Mouse (Mus musculus) CD4-positive, CD25-positive, alpha-beta regulatory T cell (primary cell): ENCODE results near the gene Hist1h4h. TPM values are rescaled to one million over a fixed set of nuclear protein-coding genes. Genes with fewer than 3 reads are reported as not detected.

ENCODE experiments used
- polyA plus RNA-seq: library from polyadenylated mRNA; unstranded; fragments of 100-300 nt; shearing (Covaris generic); gene quantifications from one replicate; pipeline ENCODE4 v1.2.1, GENCODE M21; 2017

Hist1h4h gene
- 5.1 TPM for polyA plus RNA-seq

DNA sequence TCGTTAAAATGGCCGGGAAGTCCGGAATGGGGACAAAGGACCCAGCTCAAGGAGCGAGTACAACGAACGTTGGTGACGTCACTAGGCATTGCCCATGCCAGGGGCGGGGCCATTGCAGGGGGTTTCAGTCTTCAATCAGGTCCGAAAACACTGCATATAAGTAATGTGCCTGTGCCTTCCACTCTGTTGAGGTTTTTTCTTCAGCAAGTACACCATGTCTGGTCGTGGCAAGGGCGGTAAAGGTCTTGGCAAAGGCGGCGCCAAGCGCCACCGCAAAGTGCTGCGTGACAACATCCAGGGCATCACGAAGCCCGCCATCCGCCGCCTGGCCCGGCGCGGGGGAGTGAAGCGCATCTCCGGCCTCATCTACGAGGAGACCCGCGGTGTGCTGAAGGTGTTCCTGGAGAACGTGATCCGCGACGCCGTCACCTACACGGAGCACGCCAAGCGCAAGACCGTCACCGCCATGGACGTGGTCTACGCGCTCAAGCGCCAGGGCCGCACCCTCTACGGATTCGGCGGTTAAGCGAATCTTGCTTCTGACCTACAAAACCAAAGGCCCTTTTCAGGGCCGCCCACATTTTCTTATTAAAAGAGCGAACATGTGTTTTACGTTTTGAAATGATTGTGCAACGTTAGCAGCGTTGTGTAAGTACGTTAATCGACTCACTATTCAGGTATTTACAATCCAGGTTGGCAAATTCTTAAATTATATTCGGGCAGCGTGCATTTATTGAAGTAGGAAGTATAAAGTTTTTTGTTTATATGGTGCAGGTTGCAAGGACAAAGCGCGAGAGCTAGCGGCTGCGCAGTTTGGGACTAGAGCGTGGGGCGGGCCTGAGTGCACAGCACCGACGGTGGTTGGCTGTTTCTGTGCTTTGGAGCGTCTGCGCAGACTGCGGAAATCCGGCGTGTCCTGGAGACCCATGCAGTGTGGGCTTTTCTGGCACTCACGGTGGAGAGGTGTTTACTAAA, at the start of gene Hist1h4h:
Gene Hist1h4h, plus strand, starts transcription at position 150 of the 975 bp plus-strand sequence.

DNA sequence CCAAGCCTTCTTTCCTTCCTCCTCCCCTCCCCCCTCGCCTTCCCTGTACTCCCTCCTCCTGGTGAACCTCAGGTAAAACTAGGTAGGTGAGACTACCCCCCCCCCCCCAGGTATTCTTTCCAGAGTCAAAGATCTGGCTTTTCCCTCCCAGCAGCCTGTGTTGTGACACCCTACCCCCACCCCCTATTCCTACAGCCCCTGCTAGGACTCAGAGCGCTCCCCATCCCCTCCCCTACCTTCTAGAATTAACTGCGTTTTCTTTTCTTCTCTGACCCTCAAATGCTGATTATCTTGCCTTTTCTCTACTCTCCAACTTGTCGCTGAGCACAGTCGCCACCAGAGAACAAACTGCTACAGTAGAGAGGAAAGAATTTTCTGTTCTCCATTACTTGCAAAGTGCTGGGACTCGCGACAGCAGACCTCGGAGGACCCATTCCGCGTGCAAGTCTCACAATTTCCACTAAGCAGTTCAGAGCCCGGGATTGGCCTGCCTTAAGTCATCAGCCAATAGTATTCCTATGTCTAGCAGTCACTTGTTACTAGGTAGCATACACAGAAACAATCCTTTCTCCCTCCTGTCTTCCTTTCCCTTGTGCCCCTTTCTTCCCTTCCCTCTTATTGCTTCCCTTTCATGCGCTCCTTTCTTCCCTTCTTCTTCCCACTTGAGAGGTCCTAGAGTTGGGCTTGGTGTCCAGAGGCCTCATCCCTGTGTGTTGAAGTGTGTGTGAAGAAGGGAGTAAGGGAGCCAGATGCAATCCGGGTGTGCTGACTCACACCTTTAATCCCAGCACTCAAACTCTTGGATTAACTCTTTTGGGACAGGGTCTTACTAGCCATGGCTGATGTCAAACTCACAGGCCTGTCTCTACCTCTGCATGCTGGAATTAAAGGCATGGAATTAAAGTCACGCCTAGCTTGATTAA, 42.2 kb upstream of the Hist1h4h start, which contains the start of gene Btn2a2:
Gene Btn2a2, minus strand, starts transcription at position 458 of the 923 bp plus-strand sequence.

DNA sequence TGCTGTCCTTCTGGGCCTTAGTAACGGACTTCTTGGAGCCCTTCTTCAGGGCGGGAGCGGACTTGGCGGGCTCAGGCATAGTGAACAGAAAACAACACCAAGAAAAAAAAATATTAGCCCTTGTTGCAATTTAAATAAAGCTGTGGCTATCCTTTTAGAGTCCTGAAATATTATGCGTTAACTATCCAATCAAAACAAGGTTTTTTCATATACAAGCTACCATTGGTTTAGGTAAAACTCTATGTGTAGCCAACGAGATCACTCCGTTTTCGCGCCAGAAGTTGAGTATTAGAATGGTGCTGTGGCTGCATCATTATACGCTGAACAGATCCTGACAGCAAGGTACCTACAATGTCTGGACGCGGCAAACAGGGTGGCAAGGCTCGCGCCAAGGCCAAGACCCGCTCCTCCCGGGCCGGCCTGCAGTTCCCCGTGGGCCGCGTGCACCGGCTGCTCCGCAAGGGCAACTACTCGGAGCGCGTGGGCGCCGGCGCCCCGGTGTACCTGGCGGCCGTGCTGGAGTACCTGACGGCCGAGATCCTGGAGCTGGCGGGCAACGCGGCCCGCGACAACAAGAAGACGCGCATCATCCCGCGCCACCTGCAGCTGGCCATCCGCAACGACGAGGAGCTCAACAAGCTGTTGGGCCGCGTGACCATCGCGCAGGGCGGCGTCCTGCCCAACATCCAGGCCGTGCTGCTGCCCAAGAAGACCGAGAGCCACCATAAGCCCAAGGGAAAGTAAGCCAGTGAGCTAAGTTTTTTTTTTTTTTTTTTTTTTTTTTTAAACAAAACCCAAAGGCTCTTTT, 2.9 kb downstream of the Hist1h4h start, which contains the start of gene Hist1h2af:
Gene Hist1h2af, plus strand, starts transcription at position 347 of the 808 bp plus-strand sequence.

GRCm38 (mm10) chr13:23535137-23536075, 4.6 kb downstream of the Hist1h4h start, which contains the start of gene Hist1h3g:
Hist1h3g (plus strand) TSS chr13:23535422.

DNA sequence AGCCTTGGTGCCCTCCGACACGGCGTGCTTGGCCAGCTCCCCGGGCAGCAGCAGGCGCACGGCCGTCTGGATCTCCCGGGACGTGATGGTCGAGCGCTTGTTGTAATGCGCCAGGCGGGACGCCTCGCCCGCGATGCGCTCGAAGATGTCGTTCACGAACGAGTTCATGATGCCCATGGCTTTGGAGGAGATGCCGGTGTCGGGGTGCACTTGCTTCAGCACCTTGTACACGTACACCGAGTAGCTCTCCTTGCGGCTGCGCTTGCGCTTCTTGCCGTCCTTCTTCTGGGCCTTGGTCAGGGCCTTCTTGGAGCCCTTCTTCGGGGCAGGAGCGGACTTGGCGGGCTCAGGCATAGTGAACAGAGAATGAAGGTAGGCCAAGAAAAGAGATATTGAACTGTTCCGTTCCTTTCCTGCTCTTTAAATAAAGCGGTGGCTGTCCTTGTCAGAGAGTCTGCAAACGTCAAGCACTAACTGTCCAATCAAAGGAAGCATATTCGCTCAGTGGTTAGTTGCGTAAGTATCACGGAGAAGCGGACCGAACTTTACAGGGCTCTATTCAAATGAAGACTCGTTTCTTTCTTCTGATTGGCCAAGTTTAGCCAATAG, 12.3 kb downstream of the Hist1h4h start, which contains the start of gene Hist1h2bh:
Gene Hist1h2bh, minus strand, starts transcription at position 394 of the 609 bp plus-strand sequence.

DNA sequence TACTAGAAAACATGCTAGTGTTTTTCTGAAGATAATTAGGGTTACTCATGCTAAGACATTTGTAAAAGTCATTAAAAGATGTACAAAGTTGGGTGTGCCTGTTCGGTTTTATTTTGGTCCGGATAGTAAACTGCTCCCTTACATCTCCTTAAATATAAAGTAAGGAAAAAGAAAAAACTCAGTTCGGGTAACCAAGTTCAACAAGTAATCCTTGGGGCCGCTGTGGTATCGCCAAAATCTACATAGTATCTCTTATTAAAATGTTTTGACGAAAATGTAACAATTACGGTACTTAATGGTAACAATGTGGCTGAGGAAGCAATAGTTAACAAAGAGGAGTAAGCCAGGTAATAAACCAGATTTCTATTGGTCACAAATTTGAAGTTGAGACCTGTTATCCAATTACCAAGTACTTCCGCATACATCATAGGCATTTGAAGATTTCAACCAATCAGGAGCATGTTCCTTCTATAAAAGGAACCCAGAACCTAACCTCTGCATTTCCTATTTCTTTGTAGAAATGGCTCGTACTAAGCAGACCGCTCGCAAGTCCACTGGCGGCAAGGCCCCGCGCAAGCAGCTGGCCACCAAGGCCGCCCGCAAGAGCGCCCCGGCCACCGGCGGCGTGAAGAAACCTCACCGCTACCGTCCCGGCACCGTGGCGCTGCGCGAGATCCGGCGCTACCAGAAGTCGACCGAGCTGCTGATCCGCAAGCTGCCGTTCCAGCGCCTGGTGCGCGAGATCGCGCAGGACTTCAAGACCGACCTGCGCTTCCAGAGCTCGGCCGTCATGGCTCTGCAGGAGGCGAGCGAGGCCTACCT, 13.3 kb downstream of the Hist1h4h start, which contains the start of gene Hist1h3f:
Gene Hist1h3f, plus strand, starts transcription at position 88 of the 822 bp plus-strand sequence.

GRCm38 (mm10) chr13:23551146-23551834, 20.4 kb downstream of the Hist1h4h start, which contains the start of gene Hist1h4f:
Hist1h4f (minus strand) TSS chr13:23551648.

DNA sequence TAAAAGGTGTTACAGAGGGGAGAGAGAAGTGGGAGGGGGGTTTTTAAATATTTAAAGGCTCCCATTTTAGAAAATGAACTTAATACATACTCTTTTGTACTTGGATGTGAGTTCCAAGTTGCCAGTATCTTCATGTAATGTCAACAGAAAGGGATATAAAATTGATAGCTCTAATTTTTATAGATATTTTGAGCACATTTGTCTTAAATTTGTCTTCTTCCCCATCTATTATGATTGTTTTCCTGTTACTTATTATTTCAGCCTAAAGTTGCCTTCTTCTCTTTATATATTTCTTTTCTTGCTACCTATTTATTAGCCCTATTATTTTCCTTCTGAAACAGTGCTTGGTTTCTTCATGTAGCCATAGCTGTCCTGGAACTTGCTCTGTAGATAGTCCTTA, 22.1 kb downstream of the Hist1h4h start, which contains the start of gene Hist1h1d:
Gene Hist1h1d, plus strand, starts transcription at position 301 of the 400 bp plus-strand sequence.

GRCm38 (mm10) chr13:23561883-23562659, 31.2 kb downstream of the Hist1h4h start, which contains the start of gene Hist1h3e:
Hist1h3e (minus strand) TSS chr13:23562369.

DNA sequence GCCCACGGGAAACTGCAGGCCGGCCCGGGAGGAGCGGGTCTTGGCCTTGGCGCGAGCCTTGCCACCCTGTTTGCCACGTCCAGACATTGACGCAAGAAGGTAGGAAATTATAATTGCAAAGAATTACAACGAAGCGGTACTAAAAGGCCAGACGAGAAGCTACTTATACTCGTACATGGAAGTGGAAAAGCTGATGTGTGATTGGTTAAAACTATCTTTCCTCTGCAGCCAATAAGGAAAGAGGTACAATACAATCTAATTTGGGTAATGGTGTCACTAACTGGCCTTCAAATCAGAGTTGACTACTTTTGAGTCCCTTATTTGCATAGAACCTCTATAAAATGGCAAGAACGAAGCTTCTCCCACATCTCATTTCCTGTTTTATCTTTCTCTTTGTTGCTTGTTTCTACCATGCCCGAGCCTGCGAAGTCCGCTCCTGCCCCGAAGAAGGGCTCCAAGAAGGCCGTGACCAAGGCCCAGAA, 40.2 kb downstream of the Hist1h4h start, which contains the start of the genes Hist1h2ae and Hist1h2bg:
Gene Hist1h2ae, minus strand, starts transcription at position 199 of the 482 bp plus-strand sequence.
Gene Hist1h2bg, plus strand, starts transcription at position 375 of the 482 bp plus-strand sequence.

GRCm38 (mm10) chr13:23573898-23574524, 43.2 kb downstream of the Hist1h4h start, which contains the start of the genes Hist1h2bf and Hist1h2ad:
Hist1h2bf (minus strand) TSS chr13:23574196.
Hist1h2ad (plus strand) TSS chr13:23574381.

GRCm38 (mm10) chr13:23575271-23575851, 44.5 kb downstream of the Hist1h4h start, which contains the start of gene Hist1h3d:
Hist1h3d (plus strand) TSS chr13:23575763.

